Mouse (Mus musculus) liver, postnatal 0 days (tissue): ENCODE data around the gene Vwa2.

ENCODE experiments used
- CTCF ChIP-seq: sonication (generic); IDR thresholded peaks from 2 replicates; pipeline ENCODE4 v1.5.1; 2016; ENCODE audit warnings: antibody characterized with exemption, low read depth
- EP300 ChIP-seq: IDR thresholded peaks from 2 replicates; pipeline ENCODE4 v1.6.1; 2016; ENCODE audit warnings: antibody characterized with exemption, low read depth, mild to moderate bottlenecking

DNA sequence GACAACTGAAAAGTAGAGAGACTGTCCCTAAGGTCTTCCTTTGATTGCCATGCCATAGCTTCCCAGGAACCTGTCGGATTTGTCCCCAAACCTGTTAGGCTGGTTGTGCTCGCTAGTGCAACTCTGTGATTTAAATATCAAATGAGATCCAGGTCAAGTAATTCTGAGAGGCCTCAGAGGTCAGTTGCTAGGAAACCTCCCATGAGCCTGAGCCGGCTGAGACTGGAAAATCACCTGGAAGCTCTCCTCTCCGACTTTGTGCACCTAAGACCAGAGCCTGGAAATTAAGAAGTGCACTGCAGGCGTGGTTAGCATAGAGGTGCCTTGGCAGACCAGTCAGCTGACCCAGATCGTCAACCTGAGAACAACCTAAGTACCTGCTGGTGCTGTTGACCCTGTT lies 41.0 kb downstream of the Vwa2 start:
- TF ChIP-seq CTCF = no peak
- TF ChIP-seq EP300 = no peak
